Mouse (Mus musculus) testis, adult 2 months (tissue): ENCODE measurements around the gene Rpl9-ps6.

Experiments
- CTCF ChIP-seq: fragments of 200-500 bp; IDR thresholded peaks from 2 replicates; pipeline ENCODE4 v1.5.1; 2012; ENCODE audit warnings: low read depth, mild to moderate bottlenecking, inconsistent platforms, low read length, moderate library complexity; ENCODE audit not compliant: control insufficient read depth, insufficient read depth, insufficient replicate concordance
- POLR2A ChIP-seq: fragments of 200-500 bp; IDR thresholded peaks from 2 replicates; pipeline ENCODE4 v1.6.1; 2012; ENCODE audit warnings: low read depth, mild to moderate bottlenecking, inconsistent platforms, low read length, moderate library complexity; ENCODE audit not compliant: control insufficient read depth

GRCm38 (mm10) chr19:32489166-32489895 is 23.0 kb upstream of the Rpl9-ps6 start:
- TF ChIP-seq POLR2A: no peak
- no peak for TF ChIP-seq CTCF
